Mouse (Mus musculus) cortical plate, adult 2 months (tissue): ENCODE results near the gene Gm4737. TPM values are rescaled to one million over a fixed set of nuclear protein-coding genes. Genes with fewer than 3 reads are reported as not detected.

Experiments
- H3K27ac ChIP-seq: fragments of 200-500 bp; 2 replicates; pipeline ENCODE4 v1.5.1; 2012; ENCODE audit warnings: low read length, control low read depth, inconsistent platforms; ENCODE audit not compliant: insufficient read depth
- H3K4me1 ChIP-seq: fragments of 200-500 bp; 2 replicates; pipeline ENCODE4 v1.6.1; 2011; ENCODE audit warnings: low read length; ENCODE audit not compliant: control insufficient read depth, insufficient read depth
- H3K4me3 ChIP-seq: fragments of 200-500 bp; 2 replicates; pipeline ENCODE4 v1.5.1; 2011; ENCODE audit warnings: mild to moderate bottlenecking, low read length, control low read depth; ENCODE audit not compliant: insufficient read depth
- CTCF ChIP-seq: fragments of 200-500 bp; IDR thresholded peaks from 2 replicates; pipeline ENCODE4 v1.5.1; 2011; ENCODE audit warnings: mild to moderate bottlenecking, control low read depth, low read length; ENCODE audit not compliant: insufficient read depth; ENCODE audit errors: extremely low read depth
- POLR2A ChIP-seq: fragments of 200-500 bp; IDR thresholded peaks from 2 replicates; pipeline ENCODE4 v1.6.1; 2011; ENCODE audit warnings: mild to moderate bottlenecking, low read length, control low read depth; ENCODE audit not compliant: insufficient read depth; ENCODE audit errors: extremely low read depth
- polyA plus RNA-seq: library from polyadenylated mRNA; depleted of rRNA; stranded (reverse); fragments of >200 nt; gene quantifications from 2 replicates; pipeline ENCODE4 v1.2.3, GENCODE M21; 2012; rRNA removed

The Gm4737 gene
- polyA plus RNA-seq, 1 experiment: 3.5 TPM

GRCm38 (mm10) chr16:46122238-46122637, 32.6 kb downstream of the Gm4737 start:
- no peak overlapping the region for H3K4me3 ChIP-seq

GRCm38 (mm10) chr16:46121420-46121819, 33.5 kb downstream of the Gm4737 start:
- Histone ChIP-seq H3K4me1 (no peaks in the 10 kb centered on the region; the same call in 1 of the 2 replicates), H3K4me3 (no peak overlapping the region), H3K27ac (no peak overlapping the region)
- TF ChIP-seq CTCF (peak; percentile 64), POLR2A (no peak)

More at GRCm38 (mm10) chr16:46122238-46122637, 32.6 kb downstream of the Gm4737 start:
- TF ChIP-seq POLR2A (no peak), CTCF (no peak)
- H3K27ac ChIP-seq: no peak overlapping the region
- no peaks in the 10 kb centered on the region; the same call in 1 of the 2 replicates for H3K4me1 ChIP-seq

GRCm38 (mm10) chr16:46120607-46121006, 34.3 kb downstream of the Gm4737 start:
- Histone ChIP-seq H3K4me1 (no peaks in the 10 kb centered on the region; the same call in 1 of the 2 replicates), H3K27ac (no peak overlapping the region), H3K4me3 (no peak overlapping the region)
- TF ChIP-seq CTCF: no peak
- no peak for TF ChIP-seq POLR2A

GRCm38 (mm10) chr16:46120020-46120419, 34.9 kb downstream of the Gm4737 start, which contains the start of gene Cd96:
TSS of gene Cd96 (minus strand) at chr16:46120251.
- Histone ChIP-seq H3K27ac (no peak within 1 kb of the TSS), H3K4me3 (no peak within 1 kb of the TSS), H3K4me1 (no peaks in the 10 kb centered on the region; the same call in 1 of the 2 replicates)
- TF ChIP-seq CTCF (no peak), POLR2A (no peak)

GRCm38 (mm10) chr16:46117645-46118044, 37.2 kb downstream of the Gm4737 start:
- Histone ChIP-seq H3K4me1 (no peaks in the 10 kb centered on the region; the same call in 1 of the 2 replicates), H3K27ac (no peak overlapping the region), H3K4me3 (no peak overlapping the region)
- TF ChIP-seq CTCF (no peak), POLR2A (no peak)

- TF ChIP-seq CTCF: no peak
- no peak for TF ChIP-seq POLR2A
- no peaks in the 10 kb centered on the region; the same call in 1 of the 2 replicates for H3K4me1 ChIP-seq
- H3K27ac ChIP-seq: no peak overlapping the region
- H3K4me3 ChIP-seq: no peak overlapping the region
Measured at GRCm38 (mm10) chr16:46114727-46115126, 40.1 kb downstream of the Gm4737 start.

GRCm38 (mm10) chr16:46109536-46109935, 45.3 kb downstream of the Gm4737 start:
- no peak for TF ChIP-seq POLR2A
- no peak for TF ChIP-seq CTCF
- no peak overlapping the region for H3K27ac ChIP-seq

GRCm38 (mm10) chr16:46107431-46107830, 47.4 kb downstream of the Gm4737 start:
- TF ChIP-seq CTCF (no peak), POLR2A (no peak)
- no peak overlapping the region for H3K27ac ChIP-seq
- no peaks in the 10 kb centered on the region for H3K4me1 ChIP-seq
- H3K4me3 ChIP-seq: no peak overlapping the region

More at GRCm38 (mm10) chr16:46109536-46109935, 45.3 kb downstream of the Gm4737 start:
- Histone ChIP-seq H3K4me3 (no peak overlapping the region), H3K4me1 (no peaks in the 10 kb centered on the region)

- Histone ChIP-seq H3K27ac (no peak overlapping the region), H3K4me1 (no peaks in the 10 kb centered on the region), H3K4me3 (no peak overlapping the region)
- TF ChIP-seq POLR2A (no peak), CTCF (no peak)
Measured at GRCm38 (mm10) chr16:46104491-46104890, 50.4 kb downstream of the Gm4737 start.

Other genes starting within 250 kb of the Gm4737 start
- 5.3 and 5.4 TPM in 2 replicates for gene Phldb2, start 201.5 kb downstream of the Gm4737 start, polyA plus RNA-seq
- gene Plcxd2, start 144.9 kb downstream of the Gm4737 start, polyA plus RNA-seq: 39.9 and 43.2 TPM in 2 replicates
- 0.04 TPM in 1 of 2 replicates, not detected in the other for gene Cd96, start 34.8 kb downstream of the Gm4737 start, polyA plus RNA-seq